Mouse (Mus musculus): Measurements from ENCODE around the gene Gm14226.

DNA sequence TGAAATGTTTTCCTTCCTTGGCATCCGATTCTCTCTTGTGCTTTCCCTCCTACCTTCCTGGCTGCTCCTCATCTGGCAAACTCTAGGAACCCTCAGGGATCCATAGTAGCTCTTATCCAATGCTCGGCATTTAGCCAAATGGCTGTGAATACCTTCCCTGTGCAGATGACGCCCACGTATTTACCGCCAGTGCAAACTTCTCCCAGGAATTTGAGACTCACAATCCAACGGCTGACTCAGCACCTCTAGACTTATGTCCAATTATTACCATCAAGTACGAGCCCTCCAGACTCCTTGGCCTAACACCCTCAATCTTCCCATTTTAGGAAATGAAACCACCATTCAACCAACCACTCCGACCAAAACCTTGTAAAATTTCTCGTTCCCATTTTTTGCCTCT lies 53.0 kb downstream of the Gm14226 start:
- TF ChIP-seq CTCF (IDR thresholded peaks at IDR 0.05) (no peak), EP300 (IDR thresholded peaks at IDR 0.05; ENCODE audit: insufficient read depth, low read depth, low read length) (no peak)

Data from heart, adult 2 months (tissue).